8 mouse cellular contexts compared by ENCODE assay signal in genomic region chr4:124693135-124693894, GRCm38 (mm10). TPM values are rescaled to one million over a fixed set of nuclear protein-coding genes. Genes with fewer than 3 reads are reported as not detected.
DNase-seq lines count a peak whose midpoint lies in the region; ATAC-seq and TF ChIP-seq lines count a peak whose summit lies in the region.

Gene Utp11, minus strand, starts transcription at chr4:124693600.

- peaks cover 25% of the 10 kb centered on the region for H3K4me1 ChIP-seq in lung, embryonic 15.5 days
- H3K4me1 ChIP-seq in olfactory bulb, adult 2 months (ENCODE audit: control insufficient read depth, insufficient read depth, low read length) = peaks cover 11% of the 10 kb centered on the region

- no peaks in the 10 kb centered on the region for H3K9me3 ChIP-seq in lung, embryonic 15.5 days

- H3K27me3 ChIP-seq in lung, embryonic 15.5 days = peaks cover 23% of the 10 kb centered on the region

- peak; percentile 93 to 96 for ATAC-seq in hematopoietic stem cell, adult 5-6 weeks (replicated peaks in 1 of 2; ENCODE audit: insufficient read depth in 1 of 2, low FRiP score in 2 of 2, low TSS enrichment in 1 of 2, low read depth in 1 of 2, poor library complexity in 2 of 2, severe bottlenecking in 2 of 2)
- ATAC-seq in lung, embryonic 15.5 days (ENCODE audit: borderline replicate concordance, extremely low read depth, low FRiP score, low TSS enrichment) = peak; percentile 91

- no peaks in the 10 kb centered on the region for H3K36me3 ChIP-seq in lung, embryonic 15.5 days

- H3K4me2 ChIP-seq in lung, embryonic 15.5 days = peak within 1 kb of the TSS; percentile 69

- TF ChIP-seq POLR2A in olfactory bulb, adult 2 months (IDR thresholded peaks at IDR 0.05; ENCODE audit: insufficient read depth, low read depth, low read length) = peak; percentile 61; the same call in 1 of the 2 replicates

- DNase-seq in Muller cell, postnatal 12 days (ENCODE audit: inconsistent ontology term) = peak; percentile 90
- DNase-seq in cerebellum, adult 8-10 months = peak; percentile 80
- peak; percentile 91 for DNase-seq in forelimb bud, embryonic 11.5 days (ENCODE audit: low read depth, low spot score)
- peak; percentile 74 for DNase-seq in layer of hippocampus, adult 9-10 months (ENCODE audit: low spot score)
- DNase-seq in thymus, postnatal 0 days (ENCODE audit: low spot score) = peak; percentile 89

- WGBS in lung, embryonic 15.5 days = under 1% methylated on average over 43 of the region's 43 CpGs
- WGBS in olfactory bulb, adult 2 months = under 1% methylated on average over 43 of the region's 43 CpGs

- peak within 1 kb of the TSS; percentile 67 for H3K27ac ChIP-seq in lung, embryonic 15.5 days
- H3K27ac ChIP-seq in olfactory bulb, adult 2 months (ENCODE audit: insufficient read depth, low read depth, low read length) = no peak within 1 kb of the TSS

- H3K4me3 ChIP-seq in lung, embryonic 15.5 days = peak within 1 kb of the TSS; percentile 73
- H3K4me3 ChIP-seq in olfactory bulb, adult 2 months (ENCODE audit: insufficient read depth, low read depth, low read length) = peak within 1 kb of the TSS; percentile 77

- H3K9ac ChIP-seq in lung, embryonic 15.5 days = peak within 1 kb of the TSS; percentile 79

- no peak for TF ChIP-seq CTCF in olfactory bulb, adult 2 months (IDR thresholded peaks at IDR 0.05; ENCODE audit: insufficient read depth, low read depth, low read length)

RNA-seq across cellular contexts. Expression of gene Utp11, which starts in this region (rescaled TPM):
- total RNA-seq in hematopoietic stem cell, adult 5-6 weeks (2017) = 77.8 and 93.4 TPM in 2 replicates
- polyA plus RNA-seq in lung, embryonic 15.5 days (2015; fragmentation: Nextera tagmentation; extraction: Ambion mirVana) = 57.7 and 60.8 TPM in 2 replicates
- not detected in 2 replicates for polyA plus RNA-seq in olfactory bulb, adult 2 months (2012; ENCODE audit: insufficient read depth, insufficient read length, low replicate concordance, missing spikeins)
- polyA plus RNA-seq in thymus, postnatal 0 days (2015; fragmentation: Nextera tagmentation; extraction: Ambion mirVana) = 76.4 and 76.7 TPM in 2 replicates
